Mouse (Mus musculus) G1E (cell line): ENCODE measurements around the gene Gpd1l. TPM values are rescaled to one million over a fixed set of nuclear protein-coding genes. Genes with fewer than 3 reads are reported as not detected.

ENCODE experiments used
- ATAC-seq: 2 replicates; pipeline ENCODE4 v1.8.0; 2016; ENCODE audit warnings: mild to moderate bottlenecking; ENCODE audit not compliant: insufficient number of reproducible peaks, poor library complexity, low FRiP score, severe bottlenecking; ENCODE audit errors: extremely low read depth
- DNase-seq: peaks from one replicate; pipeline ENCODE4 v3.0.0; 2012; ENCODE audit warnings: low spot score
- H3K27me3 ChIP-seq: 2 replicates; pipeline ENCODE4 v1.6.1; 2012; ENCODE audit warnings: mild to moderate bottlenecking, low read length, inconsistent platforms; ENCODE audit not compliant: insufficient read depth
- H3K36me3 ChIP-seq: replicated peaks from 2 replicates; pipeline ENCODE3; 2012; ENCODE audit warnings: mild to moderate bottlenecking, inconsistent platforms
- H3K4me1 ChIP-seq: 2 replicates; pipeline ENCODE4 v1.6.1; 2012; ENCODE audit warnings: low read depth, low read length, inconsistent platforms, mixed read lengths; ENCODE audit not compliant: insufficient read depth
- H3K4me3 ChIP-seq: 2 replicates; pipeline ENCODE4 v1.5.1; 2012; ENCODE audit warnings: low read depth, mild to moderate bottlenecking, inconsistent platforms, low read length, moderate library complexity, mixed read lengths
- H3K9me3 ChIP-seq: replicated peaks from 2 replicates; pipeline ENCODE4 v1.6.1; 2012; ENCODE audit warnings: inconsistent platforms
- CTCF ChIP-seq: IDR thresholded peaks from 2 replicates; pipeline ENCODE4 v1.5.1; 2012; ENCODE audit warnings: low read depth, low read length, inconsistent platforms, mixed read lengths
- GATA1 ChIP-seq: IDR thresholded peaks from 2 replicates; pipeline ENCODE4 v1.6.1; 2012; ENCODE audit warnings: borderline replicate concordance, low read length, inconsistent platforms, mixed read lengths
- GATA2 ChIP-seq: IDR thresholded peaks from 2 replicates; pipeline ENCODE4 v1.6.1; 2012; ENCODE audit warnings: low read depth, low read length, inconsistent platforms, borderline replicate concordance
- POLR2AphosphoS5 ChIP-seq: IDR thresholded peaks from 2 replicates; pipeline ENCODE4 v1.6.1; 2012; ENCODE audit warnings: low read depth, low read length, inconsistent platforms; ENCODE audit not compliant: insufficient replicate concordance
- TAL1 ChIP-seq: conservative IDR thresholded peaks from 2 replicates; pipeline ENCODE4 v1.6.1; 2012; ENCODE audit warnings: low read depth, low read length, inconsistent platforms, mixed read lengths
- polyA plus RNA-seq: library from polyadenylated mRNA; stranded (reverse); fragments of >175 nt; gene quantifications from 2 replicates; pipeline ENCODE4 v1.2.3, GENCODE M21; 2012
- total RNA-seq, 2 experiments: library from RNA; stranded (forward) in 1 of 2; stranded (reverse) in 1 of 2; fragments of 200-1000 nt in 1 of 2; fragments of >200 nt in 1 of 2; fragmentation: Nextera tagmentation in 1 of 2; gene quantifications; 2 replicates each; pipeline ENCODE4 v1.2.3; 2014 to 2017

Gene Gpd1l
- total and polyA plus RNA-seq, 3 experiments, result 3.4 to 7.6 (median 6.2) TPM

GRCm38 (mm10) chr9:114921352-114922081 lies 12.3 kb downstream of the Gpd1l start:
- Histone ChIP-seq H3K36me3 (peaks cover 23% of the 10 kb centered on the region), H3K4me1 (no peaks in the 10 kb centered on the region), H3K4me3 (no peak overlapping the region), H3K27me3 (no peaks in the 10 kb centered on the region), H3K9me3 (peaks cover 43% of the 10 kb centered on the region)
- TF ChIP-seq POLR2AphosphoS5 (no peak), CTCF (no peak), GATA1 (no peak), TAL1 (no peak)
- no peak for ATAC-seq
- DNase-seq, result no peak

- peaks cover 26% of the 10 kb centered on the region for H3K36me3 ChIP-seq
- DNase-seq, result no peak
- no peaks in the 10 kb centered on the region for H3K27me3 ChIP-seq
- H3K9me3 ChIP-seq, result peaks cover 43% of the 10 kb centered on the region
- no peak overlapping the region for H3K4me3 ChIP-seq
- no peak for TF ChIP-seq GATA2
- no peak for TF ChIP-seq POLR2AphosphoS5
- no peaks in the 10 kb centered on the region for H3K4me1 ChIP-seq
- ATAC-seq, result no peak
These were observed 13.2 kb downstream of the Gpd1l start for GRCm38 (mm10) chr9:114920569-114920968.

- ATAC-seq, result no peak
- Histone ChIP-seq H3K9me3 (peaks cover 35% of the 10 kb centered on the region), H3K27me3 (no peaks in the 10 kb centered on the region), H3K4me1 (no peaks in the 10 kb centered on the region; the same call in 1 of the 2 replicates), H3K4me3 (no peak overlapping the region), H3K36me3 (peaks cover 50% of the 10 kb centered on the region)
- peak; percentile 13 for DNase-seq
- TF ChIP-seq POLR2AphosphoS5 (no peak), TAL1 (no peak), GATA2 (no peak), GATA1 (no peak), CTCF (no peak)
These were observed 20.8 kb downstream of the Gpd1l start for GRCm38 (mm10) chr9:114912680-114913649.

GRCm38 (mm10) chr9:114907509-114907908 lies 26.3 kb downstream of the Gpd1l start:
- peaks cover 30% of the 10 kb centered on the region for H3K9me3 ChIP-seq
- peaks cover 33% of the 10 kb centered on the region for H3K36me3 ChIP-seq
- ATAC-seq, result no peak
- H3K27me3 ChIP-seq, result no peaks in the 10 kb centered on the region
- H3K4me1 ChIP-seq, result no peaks in the 10 kb centered on the region
- no peak for DNase-seq
- H3K4me3 ChIP-seq, result no peak overlapping the region
- TF ChIP-seq GATA2 (no peak), POLR2AphosphoS5 (no peak), GATA1 (no peak), TAL1 (no peak)

GRCm38 (mm10) chr9:114895919-114896318 lies 37.9 kb downstream of the Gpd1l start:
- DNase-seq (no peak), ATAC-seq (no peak)
- Histone ChIP-seq H3K36me3 (no peaks in the 10 kb centered on the region), H3K9me3 (peaks cover 28% of the 10 kb centered on the region), H3K4me3 (no peak overlapping the region), H3K27me3 (no peaks in the 10 kb centered on the region), H3K4me1 (no peaks in the 10 kb centered on the region)
- TF ChIP-seq GATA1, result no peak
- TF ChIP-seq TAL1, result no peak
- no peak for TF ChIP-seq CTCF
- no peak for TF ChIP-seq GATA2
- no peak for TF ChIP-seq POLR2AphosphoS5

- no peaks in the 10 kb centered on the region for H3K4me1 ChIP-seq
- H3K4me3 ChIP-seq, result no peak overlapping the region
- DNase-seq, result no peak
- no peaks in the 10 kb centered on the region for H3K27me3 ChIP-seq
- TF ChIP-seq CTCF (no peak), GATA1 (no peak), POLR2AphosphoS5 (no peak), GATA2 (no peak), TAL1 (no peak)
- peaks cover 22% of the 10 kb centered on the region for H3K9me3 ChIP-seq
- no peaks in the 10 kb centered on the region for H3K36me3 ChIP-seq
- ATAC-seq, result no peak
These were observed 40.8 kb downstream of the Gpd1l start for GRCm38 (mm10) chr9:114892974-114893373.

- no peak for ATAC-seq
- TF ChIP-seq TAL1 (no peak), POLR2AphosphoS5 (no peak), GATA2 (no peak), GATA1 (no peak), CTCF (no peak)
- Histone ChIP-seq H3K4me1 (no peaks in the 10 kb centered on the region), H3K9me3 (peaks cover 17% of the 10 kb centered on the region; the same call in 1 of the 2 replicates), H3K27me3 (no peaks in the 10 kb centered on the region), H3K36me3 (no peaks in the 10 kb centered on the region), H3K4me3 (no peak overlapping the region)
- DNase-seq, result no peak
These were observed 43.4 kb downstream of the Gpd1l start for GRCm38 (mm10) chr9:114890377-114890776.
